Mouse (Mus musculus) thymus, postnatal 25 days (tissue): ENCODE results near the gene Hpdl.

Experiments used
- DNase-seq: peaks from one replicate; pipeline ENCODE4 v3.0.0; 2022

Hpdl gene

DNA sequence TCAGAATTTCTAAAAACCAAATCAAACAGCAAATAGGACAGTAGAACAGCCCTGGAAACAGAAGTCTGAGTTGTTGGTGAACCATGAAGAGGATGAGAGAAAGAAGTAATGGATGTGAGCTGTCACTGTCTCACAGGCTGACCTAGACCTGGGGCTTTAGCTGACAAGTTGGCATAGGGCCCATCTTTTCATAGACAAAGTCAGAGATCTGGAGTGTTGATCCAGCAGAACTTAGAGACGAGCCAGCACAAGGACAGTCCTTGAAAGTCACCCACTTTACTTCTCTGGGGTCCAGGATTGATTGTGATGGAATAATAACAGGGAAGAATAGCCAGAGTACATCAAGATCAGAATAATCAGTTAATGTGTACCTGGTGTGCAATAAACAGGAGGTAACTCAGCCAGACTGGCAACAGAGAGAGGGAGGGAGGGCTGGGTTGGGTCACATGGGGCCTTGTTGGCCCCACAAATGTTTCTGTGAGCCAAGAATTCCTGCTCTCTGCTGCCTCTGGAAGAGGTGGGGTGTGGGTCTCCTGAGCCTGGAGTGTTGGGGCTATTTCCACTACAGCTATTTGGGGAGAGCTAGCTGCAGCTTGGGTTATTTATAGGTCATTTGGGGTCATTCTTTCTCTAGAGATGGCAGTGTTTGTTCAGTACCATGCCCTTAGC lies 24.9 kb downstream of the Hpdl start:
- no peak for DNase-seq

DNA sequence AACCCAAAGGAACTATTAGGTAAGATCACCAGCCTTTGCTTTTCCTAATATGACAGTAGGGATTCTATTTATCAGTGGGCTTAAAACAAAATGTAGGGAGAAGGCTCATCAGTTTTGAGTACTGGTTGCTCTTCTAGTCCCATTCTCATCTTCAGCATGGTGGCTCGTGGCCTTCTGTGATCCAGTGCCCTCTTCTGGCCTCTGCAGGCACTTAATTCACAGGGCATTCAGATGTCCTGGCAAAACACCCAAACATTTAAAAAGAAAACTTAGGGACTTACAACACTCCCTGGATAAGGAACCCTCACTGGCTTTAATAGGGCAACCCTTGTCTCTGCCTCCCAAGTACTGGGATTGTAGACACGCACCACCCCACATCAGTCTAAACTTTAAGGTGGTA lies 27.2 kb downstream of the Hpdl start:
- no peak for DNase-seq

DNA sequence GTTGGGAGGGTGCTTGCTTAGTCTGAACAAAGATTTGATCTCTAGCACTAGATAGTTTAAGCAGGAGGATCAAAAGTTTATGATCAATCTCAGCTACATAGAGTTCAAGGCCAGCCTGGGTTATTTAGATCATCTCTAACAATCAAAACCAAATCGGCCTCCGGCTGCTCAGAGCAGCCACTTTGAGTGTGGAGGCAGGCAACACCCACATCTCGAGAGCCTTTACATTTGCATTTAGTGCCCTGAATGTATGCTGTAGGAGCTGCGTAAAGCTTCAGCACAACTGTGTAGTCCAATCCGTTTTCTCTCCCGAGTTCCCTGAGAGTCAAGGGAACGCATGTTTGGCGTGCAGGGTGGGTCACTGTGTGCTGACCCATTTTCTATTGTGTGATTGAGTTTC lies 29.1 kb downstream of the Hpdl start:
- no peak for DNase-seq

DNA sequence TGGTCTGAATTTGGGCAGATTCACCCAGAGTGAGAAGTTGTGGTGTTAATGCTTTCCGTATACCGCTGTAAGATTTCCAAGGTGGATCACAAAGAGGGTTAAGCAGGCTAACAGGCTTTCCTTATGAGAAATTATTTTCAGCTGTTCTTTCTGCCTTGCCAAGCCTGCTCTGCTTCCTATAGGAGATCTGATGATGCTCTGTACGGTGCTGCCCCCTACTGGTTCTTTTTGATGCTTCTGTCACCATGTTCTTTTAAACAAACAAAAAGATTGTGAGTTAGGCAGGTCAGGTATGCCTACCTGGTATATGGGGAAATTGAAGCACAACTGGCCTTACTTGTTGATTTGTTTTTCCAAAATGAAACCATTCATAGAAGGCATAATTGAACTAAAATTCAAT lies 32.6 kb downstream of the Hpdl start:
- peak; percentile 78 for DNase-seq

DNA sequence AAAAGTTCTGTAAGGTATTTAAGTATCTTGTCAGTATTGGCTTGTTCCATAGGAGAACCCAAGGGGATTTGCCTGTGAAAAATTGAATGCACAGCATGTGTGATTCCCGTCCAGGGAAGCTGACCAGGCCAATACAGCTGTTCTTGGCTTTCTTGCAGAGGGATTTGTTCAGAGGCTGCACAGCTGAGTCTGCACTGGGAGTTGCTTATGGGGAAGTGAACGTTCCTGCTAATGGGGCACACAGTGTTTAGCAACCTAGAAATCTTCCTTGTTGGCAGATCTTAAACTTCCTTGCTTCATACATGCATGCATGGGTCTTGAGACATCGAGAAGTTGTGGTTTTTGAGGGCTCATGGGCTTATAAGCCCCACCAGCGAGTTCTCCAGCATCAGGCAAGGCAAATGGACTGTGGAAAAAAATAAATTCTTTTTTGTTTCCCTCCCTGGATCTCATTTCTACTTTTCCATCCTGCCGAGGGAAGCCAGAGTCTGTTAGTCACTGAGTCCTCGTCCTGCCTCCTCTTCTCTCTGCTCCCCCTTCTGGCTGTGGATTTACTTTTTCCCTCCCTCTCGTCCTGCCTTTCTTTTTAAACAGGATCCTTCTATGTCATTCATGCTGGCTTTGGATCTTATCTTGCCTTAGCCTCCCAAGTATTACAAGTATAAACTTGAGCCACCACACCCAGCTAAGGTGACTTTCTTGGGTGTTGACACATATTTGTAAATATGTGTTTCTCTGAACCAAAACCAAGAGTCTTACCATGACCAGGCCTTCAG lies 33.3 kb downstream of the Hpdl start:
- no peak for DNase-seq

DNA sequence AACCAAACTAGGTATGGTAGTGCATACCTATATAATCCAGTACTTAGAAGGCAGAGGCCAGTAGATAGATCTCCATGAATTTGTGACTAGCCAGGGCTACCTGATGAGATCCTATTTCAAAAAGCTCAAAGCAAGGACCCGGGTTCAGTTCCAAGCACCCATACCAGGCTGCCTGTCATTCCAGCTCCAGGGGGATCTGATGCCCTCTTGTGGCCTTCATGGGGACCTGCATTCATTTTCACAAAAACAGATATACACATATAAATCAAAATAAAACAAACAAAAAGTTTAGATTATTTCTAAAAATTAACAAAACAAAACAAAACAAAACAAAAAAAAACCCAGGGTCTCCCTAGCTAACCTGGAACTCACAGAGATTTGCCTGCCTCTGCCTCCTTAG lies 34.9 kb downstream of the Hpdl start:
- no peak for DNase-seq

DNA sequence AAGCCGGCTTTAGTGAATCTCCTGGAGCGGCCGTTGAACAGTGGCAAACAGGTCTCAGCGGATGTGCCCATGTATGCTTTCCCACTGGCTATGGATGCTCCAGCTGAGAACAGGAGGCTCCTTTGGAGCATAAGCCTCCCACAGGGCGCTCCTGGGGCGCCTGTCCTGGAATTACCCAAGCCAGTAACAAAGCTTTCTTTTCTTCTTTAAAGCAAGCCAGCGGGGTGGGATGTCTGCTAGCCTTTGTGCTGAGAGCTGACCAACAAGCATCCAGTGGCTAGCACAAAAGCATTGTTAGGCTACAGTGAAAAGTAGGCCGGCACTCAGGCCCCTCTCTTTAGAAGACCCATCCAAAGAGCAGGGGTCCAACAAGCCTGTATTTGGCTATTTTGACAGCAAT lies 39.3 kb downstream of the Hpdl start:
- no peak for DNase-seq

DNA sequence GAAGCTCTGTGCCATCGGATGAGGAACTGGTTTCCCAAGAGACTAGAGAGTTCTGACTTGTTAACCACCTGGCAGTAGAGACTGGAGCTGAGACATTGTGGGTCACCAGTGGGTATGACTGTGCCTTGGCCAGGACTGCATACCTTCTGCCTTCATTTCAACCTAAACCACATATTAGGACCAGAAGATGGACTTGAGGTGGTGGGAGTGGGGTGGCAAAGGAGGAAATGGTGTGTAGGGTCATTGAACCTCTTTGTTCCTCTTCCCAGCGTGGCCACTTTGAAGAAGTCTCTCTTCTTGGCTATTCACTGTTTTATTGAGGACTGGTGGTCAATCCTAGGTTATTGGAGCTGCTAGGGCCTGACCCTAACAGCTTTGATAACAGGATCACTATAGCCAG lies 40.1 kb downstream of the Hpdl start:
- DNase-seq = no peak

DNA sequence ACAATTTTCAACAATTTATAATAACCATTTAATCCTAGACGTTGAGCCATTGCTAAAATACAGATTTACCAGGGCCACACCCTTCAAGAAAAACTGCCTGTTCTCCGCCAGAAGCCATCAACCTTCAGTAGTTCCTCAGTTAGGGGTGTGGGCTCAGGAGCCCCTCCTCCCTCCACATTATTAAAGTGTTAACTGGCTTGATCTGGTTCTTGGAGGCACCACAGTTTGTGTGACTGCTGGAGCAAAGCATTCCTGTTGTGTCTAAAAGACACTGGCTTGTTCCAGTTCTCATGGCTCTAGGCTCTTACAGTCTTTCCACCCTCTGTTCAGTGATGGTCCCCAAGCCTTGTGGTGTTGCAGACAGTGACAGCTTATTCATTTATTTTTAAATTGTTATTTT lies 41.0 kb downstream of the Hpdl start:
- DNase-seq = no peak

DNA sequence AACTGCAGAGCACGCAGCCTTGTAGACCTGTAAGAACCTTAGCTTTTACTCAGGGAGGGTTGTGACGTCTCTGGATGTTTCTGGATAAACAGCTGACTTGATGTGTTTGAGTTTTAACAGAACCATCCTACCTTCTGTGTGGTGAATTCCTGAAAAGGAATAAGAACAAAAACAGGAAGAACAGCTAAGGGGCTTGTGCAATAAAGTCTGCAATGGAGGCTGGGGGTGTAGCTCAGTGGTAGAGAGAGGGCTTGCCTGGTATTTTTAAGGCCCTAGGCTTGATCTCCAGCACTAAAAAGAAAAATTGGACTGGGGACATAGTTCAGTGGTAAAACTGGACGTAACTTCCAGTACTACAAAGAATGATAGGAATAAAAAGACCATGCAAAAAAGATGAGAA lies 44.4 kb downstream of the Hpdl start:
- DNase-seq = no peak

DNA sequence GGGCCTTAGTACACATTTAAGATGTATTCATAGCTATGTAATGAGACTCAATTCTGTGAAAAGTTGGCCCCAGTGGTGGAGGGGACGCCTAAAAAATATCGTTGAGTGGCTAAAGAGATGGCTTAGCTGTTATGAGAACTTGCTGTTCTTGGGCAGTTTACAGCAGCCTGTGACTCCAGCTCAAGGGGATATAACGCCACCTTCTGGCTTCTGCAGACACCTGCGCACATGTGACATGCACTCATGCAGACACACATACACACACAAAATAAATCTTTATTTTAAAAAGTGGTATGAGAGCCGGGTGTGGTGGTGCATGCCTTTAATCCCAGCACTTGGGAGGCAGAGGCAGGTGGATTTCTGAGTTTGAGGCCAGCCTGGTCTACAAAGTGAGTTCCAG lies 45.1 kb downstream of the Hpdl start:
- no peak for DNase-seq
